Mouse (Mus musculus) forebrain, embryonic 10.5 days (tissue): ENCODE results near the gene Tbk1. TPM values are rescaled to one million over a fixed set of nuclear protein-coding genes. Genes with fewer than 3 reads are reported as not detected.

ENCODE experiments used
- DNase-seq: peaks from one replicate; pipeline ENCODE4 v3.0.0-alpha.2; 2017; ENCODE audit warnings: low spot score; ENCODE audit errors: extremely low spot score
- H3K27ac ChIP-seq: fragments of 300-500 bp; sonication (generic); 2 replicates; pipeline ENCODE4 v1.5.1; 2016; ENCODE audit warnings: mild to moderate bottlenecking
- H3K27me3 ChIP-seq: fragments of 300-500 bp; sonication (generic); 2 replicates; pipeline ENCODE4 v1.6.1; 2016; ENCODE audit warnings: mild to moderate bottlenecking; ENCODE audit not compliant: poor library complexity, severe bottlenecking
- H3K36me3 ChIP-seq: fragments of 300-500 bp; sonication (generic); replicated peaks from 2 replicates; pipeline ENCODE4 v1.6.1; 2016; ENCODE audit warnings: mild to moderate bottlenecking, moderate library complexity
- H3K4me1 ChIP-seq: fragments of 300-500 bp; sonication (generic); 2 replicates; pipeline ENCODE4 v1.6.1; 2016
- H3K4me3 ChIP-seq: fragments of 300-500 bp; sonication (generic); 2 replicates; pipeline ENCODE4 v1.5.1; 2016; ENCODE audit warnings: mild to moderate bottlenecking, moderate library complexity
- H3K9me3 ChIP-seq: fragments of 300-500 bp; sonication (generic); 2 replicates; pipeline ENCODE4 v1.6.1; 2016; ENCODE audit warnings: mild to moderate bottlenecking, moderate library complexity
- WGBS: fragments of 180-500 bp; shearing (Covaris S2); methylation state at CpG from one replicate; pipeline ENCODE4 v1.1.7; 2016; 5-methylcytosine and 5-hydroxymethylcytosine counted together
- polyA plus RNA-seq: library from polyadenylated mRNA; unstranded; fragments of >200 nt; fragmentation: Nextera tagmentation; extraction: Ambion mirVana; gene quantifications from 2 replicates; pipeline ENCODE4 v1.2.1, GENCODE M21; 2016

Gene Tbk1
- polyA plus RNA-seq, 1 experiment from 2014 or later: 30.1 TPM

GRCm38 (mm10) chr10:121568026-121568425 lies 18.6 kb downstream of the Tbk1 start:
- peak overlapping the region; percentile 75 for H3K27ac ChIP-seq
- 95% methylated on average over 10 of the region's 10 CpGs for WGBS

GRCm38 (mm10) chr10:121564447-121564846 lies 22.1 kb downstream of the Tbk1 start:
- WGBS: 95% methylated on average over 8 of the region's 8 CpGs
- Histone ChIP-seq H3K27ac (no peak overlapping the region), H3K4me1 (peaks cover 13% of the 10 kb centered on the region), H3K4me3 (no peak overlapping the region), H3K9me3 (no peaks in the 10 kb centered on the region), H3K36me3 (peaks cover 78% of the 10 kb centered on the region), H3K27me3 (no peaks in the 10 kb centered on the region)
- no peak for DNase-seq

More at GRCm38 (mm10) chr10:121568026-121568425, 18.6 kb downstream of the Tbk1 start:
- peaks cover 19% of the 10 kb centered on the region for H3K4me1 ChIP-seq
- H3K27me3 ChIP-seq: no peaks in the 10 kb centered on the region
- no peak overlapping the region for H3K4me3 ChIP-seq
- no peak for DNase-seq
- H3K36me3 ChIP-seq: peaks cover 76% of the 10 kb centered on the region
- H3K9me3 ChIP-seq: peaks cover 11% of the 10 kb centered on the region; the same call in 1 of the 2 replicates

GRCm38 (mm10) chr10:121558231-121558630 lies 28.4 kb downstream of the Tbk1 start:
- H3K36me3 ChIP-seq: peaks cover 95% of the 10 kb centered on the region
- no peak overlapping the region for H3K27ac ChIP-seq
- H3K4me1 ChIP-seq: no peaks in the 10 kb centered on the region
- 85% methylated on average over 2 of the region's 2 CpGs for whole genome bisulfite sequencing
- DNase-seq: no peak
- no peaks in the 10 kb centered on the region for H3K9me3 ChIP-seq
- no peaks in the 10 kb centered on the region for H3K27me3 ChIP-seq
- no peak overlapping the region for H3K4me3 ChIP-seq

GRCm38 (mm10) chr10:121556263-121556662 lies 30.3 kb downstream of the Tbk1 start:
- Histone ChIP-seq H3K27ac (no peak overlapping the region), H3K4me1 (no peaks in the 10 kb centered on the region), H3K4me3 (no peak overlapping the region), H3K36me3 (peaks cover 98% of the 10 kb centered on the region), H3K9me3 (no peaks in the 10 kb centered on the region), H3K27me3 (no peaks in the 10 kb centered on the region)
- 83% methylated on average over 6 of the region's 6 CpGs for WGBS
- DNase-seq: no peak

GRCm38 (mm10) chr10:121550334-121550733 lies 36.3 kb downstream of the Tbk1 start:
- Histone ChIP-seq H3K4me1 (0 out of 2 replicates have a peak, but pooled peaks cover 3% of the 10 kb centered on the region), H3K36me3 (peaks cover 100% of the 10 kb centered on the region), H3K27me3 (no peaks in the 10 kb centered on the region), H3K9me3 (no peaks in the 10 kb centered on the region), H3K27ac (no peak overlapping the region), H3K4me3 (no peak overlapping the region)
- WGBS: 89% methylated on average over 9 of the region's 9 CpGs
- no peak for DNase-seq

- DNase-seq: no peak
- Histone ChIP-seq H3K27ac (no peak overlapping the region), H3K36me3 (peaks cover 98% of the 10 kb centered on the region), H3K4me3 (no peak overlapping the region), H3K4me1 (0 out of 2 replicates have a peak, but pooled peaks cover 3% of the 10 kb centered on the region), H3K9me3 (no peaks in the 10 kb centered on the region), H3K27me3 (no peaks in the 10 kb centered on the region)
- 92% methylated on average over 5 of the region's 5 CpGs for WGBS
Measured at GRCm38 (mm10) chr10:121549670-121550069, 36.9 kb downstream of the Tbk1 start.

- Histone ChIP-seq H3K27me3 (no peaks in the 10 kb centered on the region), H3K4me3 (no peak overlapping the region), H3K4me1 (0 out of 2 replicates have a peak, but pooled peaks cover 3% of the 10 kb centered on the region), H3K36me3 (peaks cover 77% of the 10 kb centered on the region), H3K27ac (no peak overlapping the region), H3K9me3 (no peaks in the 10 kb centered on the region)
- WGBS: 85% methylated on average over 6 of the region's 6 CpGs
- no peak for DNase-seq
Measured at GRCm38 (mm10) chr10:121547162-121547561, 39.4 kb downstream of the Tbk1 start.

GRCm38 (mm10) chr10:121543577-121543976 lies 43.0 kb downstream of the Tbk1 start:
- Histone ChIP-seq H3K27ac (no peak overlapping the region), H3K27me3 (no peaks in the 10 kb centered on the region), H3K4me1 (0 out of 2 replicates have a peak, but pooled peaks cover 3% of the 10 kb centered on the region), H3K36me3 (peaks cover 41% of the 10 kb centered on the region), H3K9me3 (no peaks in the 10 kb centered on the region), H3K4me3 (no peak overlapping the region)
- 95% methylated on average over 6 of the region's 6 CpGs for WGBS
- DNase-seq: no peak

GRCm38 (mm10) chr10:121542156-121542555 lies 44.4 kb downstream of the Tbk1 start:
- DNase-seq: no peak
- 95% methylated on average over 3 of the region's 3 CpGs for WGBS
- H3K9me3 ChIP-seq: no peaks in the 10 kb centered on the region

GRCm38 (mm10) chr10:121534995-121535394 lies 51.6 kb downstream of the Tbk1 start:
- no peaks in the 10 kb centered on the region for H3K9me3 ChIP-seq
- peaks cover 20% of the 10 kb centered on the region for H3K4me1 ChIP-seq
- H3K4me3 ChIP-seq: no peak overlapping the region
- DNase-seq: no peak
- WGBS: 86% methylated on average over 4 of the region's 4 CpGs
- H3K36me3 ChIP-seq: no peaks in the 10 kb centered on the region
- 0 out of 2 replicates have a peak overlapping the region, but pooled peaks have one; percentile 41 for H3K27ac ChIP-seq
- peaks cover 3% of the 10 kb centered on the region; the same call in 1 of the 2 replicates for H3K27me3 ChIP-seq

More at GRCm38 (mm10) chr10:121542156-121542555, 44.4 kb downstream of the Tbk1 start:
- H3K4me3 ChIP-seq: no peak overlapping the region
- H3K27me3 ChIP-seq: no peaks in the 10 kb centered on the region
- H3K27ac ChIP-seq: no peak overlapping the region
- H3K36me3 ChIP-seq: peaks cover 27% of the 10 kb centered on the region
- H3K4me1 ChIP-seq: no peaks in the 10 kb centered on the region

- peak overlapping the region; percentile 41 for H3K27ac ChIP-seq
Measured at GRCm38 (mm10) chr10:121533137-121533872, 53.3 kb downstream of the Tbk1 start.

GRCm38 (mm10) chr10:121531541-121531940 lies 55.0 kb downstream of the Tbk1 start:
- H3K4me3 ChIP-seq: no peak overlapping the region

More at GRCm38 (mm10) chr10:121533137-121533872, 53.3 kb downstream of the Tbk1 start:
- Histone ChIP-seq H3K27me3 (peaks cover 3% of the 10 kb centered on the region; the same call in 1 of the 2 replicates), H3K36me3 (no peaks in the 10 kb centered on the region), H3K9me3 (no peaks in the 10 kb centered on the region), H3K4me1 (peaks cover 20% of the 10 kb centered on the region), H3K4me3 (peak overlapping the region; percentile 49)
- WGBS: 14% methylated on average over 32 of the region's 32 CpGs
- DNase-seq: peak; percentile 65

GRCm38 (mm10) chr10:121530365-121531003 lies 56.1 kb downstream of the Tbk1 start:
- H3K27me3 ChIP-seq: peaks cover 3% of the 10 kb centered on the region; the same call in 1 of the 2 replicates
- H3K27ac ChIP-seq: no peak overlapping the region
- H3K4me3 ChIP-seq: no peak overlapping the region
- no peaks in the 10 kb centered on the region for H3K36me3 ChIP-seq
- H3K4me1 ChIP-seq: peaks cover 20% of the 10 kb centered on the region
- H3K9me3 ChIP-seq: no peaks in the 10 kb centered on the region
- WGBS: 92% methylated on average over 8 of the region's 8 CpGs
- no peak for DNase-seq

More at GRCm38 (mm10) chr10:121531541-121531940, 55.0 kb downstream of the Tbk1 start:
- Histone ChIP-seq H3K27ac (no peak overlapping the region), H3K36me3 (no peaks in the 10 kb centered on the region), H3K4me1 (peaks cover 20% of the 10 kb centered on the region), H3K9me3 (no peaks in the 10 kb centered on the region), H3K27me3 (peaks cover 3% of the 10 kb centered on the region; the same call in 1 of the 2 replicates)
- WGBS: 78% methylated on average over 5 of the region's 5 CpGs
- no peak for DNase-seq
